Mouse (Mus musculus) thymus, adult 2 months (tissue): ENCODE measurements around the gene Cnot8. TPM values are rescaled to one million over a fixed set of nuclear protein-coding genes. Genes with fewer than 3 reads are reported as not detected.

ENCODE experiments used
- DNase-seq: peaks from one replicate; pipeline ENCODE4 v3.0.0; 2021
- H3K27ac ChIP-seq: fragments of 200-500 bp; 2 replicates; pipeline ENCODE4 v1.5.1; 2012; ENCODE audit warnings: low read length, control low read depth; ENCODE audit not compliant: control insufficient read depth, insufficient read depth
- H3K27me3 ChIP-seq: fragments of 200-500 bp; 2 replicates; pipeline ENCODE4 v1.6.1; 2012; ENCODE audit warnings: mild to moderate bottlenecking, low read length, moderate library complexity, mixed read lengths; ENCODE audit not compliant: control insufficient read depth, insufficient read depth
- H3K36me3 ChIP-seq: fragments of 200-500 bp; 2 replicates; pipeline ENCODE4 v1.6.1; 2012; ENCODE audit warnings: mild to moderate bottlenecking, low read length, moderate library complexity; ENCODE audit not compliant: control insufficient read depth, insufficient read depth
- H3K4me1 ChIP-seq: fragments of 200-500 bp; replicated peaks from 2 replicates; pipeline ENCODE4 v1.6.1; 2012; ENCODE audit warnings: low read length; ENCODE audit not compliant: control insufficient read depth, insufficient read depth
- H3K4me3 ChIP-seq: fragments of 200-500 bp; 2 replicates; pipeline ENCODE4 v1.5.1; 2012; ENCODE audit warnings: mild to moderate bottlenecking, low read length, control low read depth, moderate library complexity; ENCODE audit not compliant: control insufficient read depth, insufficient read depth
- CTCF ChIP-seq: fragments of 200-500 bp; IDR thresholded peaks from 2 replicates; pipeline ENCODE4 v1.5.1; 2012; ENCODE audit warnings: mild to moderate bottlenecking, control low read depth, low read length, moderate library complexity, borderline replicate concordance; ENCODE audit not compliant: control insufficient read depth, poor library complexity, insufficient read depth; ENCODE audit errors: extremely low read depth
- POLR2A ChIP-seq: fragments of 200-500 bp; IDR thresholded peaks from 2 replicates; pipeline ENCODE4 v1.6.1; 2012; ENCODE audit warnings: mild to moderate bottlenecking, low read length, control low read depth, moderate library complexity; ENCODE audit not compliant: control insufficient read depth, poor library complexity, insufficient read depth; ENCODE audit errors: extremely low read depth
- WGBS: fragments of 180-500 bp; shearing (Covaris S2); methylation state at CpG from one replicate; pipeline ENCODE4 v1.1.7; 2018; 5-methylcytosine and 5-hydroxymethylcytosine counted together
- polyA plus RNA-seq: library from polyadenylated mRNA; depleted of rRNA; stranded (reverse); fragments of >200 nt; gene quantifications from 2 replicates; pipeline ENCODE4 v1.2.3, GENCODE M21; 2012

Cnot8 gene
- polyA plus RNA-seq, 1 experiment: 192 TPM

- Histone ChIP-seq H3K27me3 (no peaks in the 10 kb centered on the region), H3K4me1 (no peaks in the 10 kb centered on the region), H3K27ac (no peak overlapping the region), H3K36me3 (no peaks in the 10 kb centered on the region), H3K4me3 (no peak overlapping the region)
- WGBS: 84% methylated on average over 4 of the region's 4 CpGs
- TF ChIP-seq CTCF: no peak
- no peak for TF ChIP-seq POLR2A
- no peak for DNase-seq
Observed at GRCm38 (mm10) chr11:58077270-58077669, 26.7 kb upstream of the Cnot8 start.

GRCm38 (mm10) chr11:58081716-58082115 is 22.2 kb upstream of the Cnot8 start:
- Histone ChIP-seq H3K27me3 (no peaks in the 10 kb centered on the region), H3K4me1 (no peaks in the 10 kb centered on the region), H3K4me3 (no peak overlapping the region), H3K27ac (no peak overlapping the region), H3K36me3 (no peaks in the 10 kb centered on the region)
- TF ChIP-seq CTCF: no peak
- TF ChIP-seq POLR2A: no peak
- 90% methylated on average over 6 of the region's 6 CpGs for WGBS
- DNase-seq: no peak

GRCm38 (mm10) chr11:58092541-58092940 is 11.4 kb upstream of the Cnot8 start:
- no peak for DNase-seq
- TF ChIP-seq CTCF (no peak), POLR2A (no peak)
- Histone ChIP-seq H3K27ac (no peak overlapping the region), H3K36me3 (no peaks in the 10 kb centered on the region), H3K4me3 (no peak overlapping the region), H3K4me1 (peaks cover 18% of the 10 kb centered on the region), H3K27me3 (no peaks in the 10 kb centered on the region)
- 35% methylated on average over 4 of the region's 4 CpGs for WGBS

GRCm38 (mm10) chr11:58093021-58093528 is 10.9 kb upstream of the Cnot8 start, which contains the start of gene Gm12248:
Gene Gm12248 (minus strand): TSS chr11:58093134.
- no peak for TF ChIP-seq POLR2A
- TF ChIP-seq CTCF: no peak
- Histone ChIP-seq H3K4me1 (peaks cover 20% of the 10 kb centered on the region), H3K27ac (no peak within 1 kb of the TSS), H3K4me3 (no peak within 1 kb of the TSS), H3K27me3 (no peaks in the 10 kb centered on the region), H3K36me3 (no peaks in the 10 kb centered on the region)
- DNase-seq: no peak
- 48% methylated on average over 12 of the region's 12 CpGs for WGBS

GRCm38 (mm10) chr11:58094766-58095165 is 9.2 kb upstream of the Cnot8 start:
- H3K4me1 ChIP-seq: peaks cover 22% of the 10 kb centered on the region
- H3K27me3 ChIP-seq: no peaks in the 10 kb centered on the region
- no peaks in the 10 kb centered on the region for H3K36me3 ChIP-seq
- H3K27ac ChIP-seq: no peak overlapping the region
- whole genome bisulfite sequencing: 98% methylated on average over 4 of the region's 4 CpGs
- no peak for DNase-seq
- TF ChIP-seq POLR2A (no peak), CTCF (no peak)
- H3K4me3 ChIP-seq: no peak overlapping the region

GRCm38 (mm10) chr11:58095561-58095960 is 8.4 kb upstream of the Cnot8 start:
- H3K36me3 ChIP-seq: no peaks in the 10 kb centered on the region
- TF ChIP-seq POLR2A: no peak
- TF ChIP-seq CTCF: no peak
- no peak for DNase-seq
- H3K27ac ChIP-seq: peak overlapping the region; percentile 15; the same call in 1 of the 2 replicates
- H3K4me3 ChIP-seq: no peak overlapping the region
- H3K27me3 ChIP-seq: no peaks in the 10 kb centered on the region
- H3K4me1 ChIP-seq: peaks cover 22% of the 10 kb centered on the region
- WGBS: 92% methylated on average over 1 of the region's 1 CpGs

GRCm38 (mm10) chr11:58096160-58096559 is 7.8 kb upstream of the Cnot8 start:
- no peaks in the 10 kb centered on the region for H3K27me3 ChIP-seq
- WGBS: 13% methylated on average over 5 of the region's 5 CpGs
- DNase-seq: peak; percentile 74
- peaks cover 22% of the 10 kb centered on the region for H3K4me1 ChIP-seq
- no peak overlapping the region for H3K4me3 ChIP-seq
- no peaks in the 10 kb centered on the region for H3K36me3 ChIP-seq
- peak overlapping the region; percentile 68 for H3K27ac ChIP-seq
- no peak for TF ChIP-seq CTCF
- TF ChIP-seq POLR2A: 0 out of 2 replicates have a peak, but pooled peaks have one; percentile 21
